Mouse (Mus musculus): ENCODE data around the gene Msx3. TPM values are rescaled to one million over a fixed set of nuclear protein-coding genes. Genes with fewer than 3 reads are reported as not detected.

Gene Msx3
- polyA plus RNA-seq (2014; fragmentation: Illumina TruSeq; extraction: RNeasy Lipid Tissue Mini Kit (QIAGEN cat#74804); ENCODE audit: low read depth, low replicate concordance): not detected

DNA sequence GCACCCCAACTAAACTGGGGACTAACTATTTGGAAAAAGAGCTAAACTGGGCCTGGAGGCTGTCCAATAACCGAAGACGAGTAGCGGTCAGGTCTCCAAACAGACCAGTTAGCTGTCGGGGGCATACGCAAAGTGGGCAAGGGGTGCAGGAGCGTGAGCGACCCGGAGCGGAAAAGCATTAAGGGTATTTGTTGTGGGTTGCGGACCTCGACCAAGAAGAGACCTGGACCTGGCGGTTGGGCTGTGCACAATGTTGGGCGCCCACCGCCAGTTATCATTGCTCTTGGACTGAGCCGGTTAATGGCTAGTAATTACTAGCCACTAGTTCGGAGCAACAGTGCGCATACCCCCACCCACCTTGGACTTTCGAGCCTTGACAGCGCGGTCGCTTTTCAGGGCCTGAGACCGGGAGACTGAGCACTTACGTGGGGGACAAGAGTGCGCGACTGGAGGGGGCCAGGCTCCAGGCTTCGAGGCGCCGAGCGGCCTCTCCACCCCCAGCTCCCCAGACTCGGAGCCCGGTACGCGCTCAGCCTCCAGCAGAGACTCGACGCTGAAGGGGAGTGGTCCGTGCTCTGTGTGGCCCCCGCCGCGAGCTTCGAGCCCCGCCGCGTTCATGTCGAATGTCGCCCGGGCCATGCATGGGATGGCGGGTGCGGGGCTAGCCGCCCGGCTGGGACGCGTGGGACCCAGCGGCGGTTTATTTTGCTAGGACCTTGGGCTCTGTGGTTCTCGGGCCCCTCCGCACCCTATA lies at the start of gene Msx3:
TSS of gene Msx3 (minus strand) at position 729 of the 754 bp plus-strand sequence.

DNA sequence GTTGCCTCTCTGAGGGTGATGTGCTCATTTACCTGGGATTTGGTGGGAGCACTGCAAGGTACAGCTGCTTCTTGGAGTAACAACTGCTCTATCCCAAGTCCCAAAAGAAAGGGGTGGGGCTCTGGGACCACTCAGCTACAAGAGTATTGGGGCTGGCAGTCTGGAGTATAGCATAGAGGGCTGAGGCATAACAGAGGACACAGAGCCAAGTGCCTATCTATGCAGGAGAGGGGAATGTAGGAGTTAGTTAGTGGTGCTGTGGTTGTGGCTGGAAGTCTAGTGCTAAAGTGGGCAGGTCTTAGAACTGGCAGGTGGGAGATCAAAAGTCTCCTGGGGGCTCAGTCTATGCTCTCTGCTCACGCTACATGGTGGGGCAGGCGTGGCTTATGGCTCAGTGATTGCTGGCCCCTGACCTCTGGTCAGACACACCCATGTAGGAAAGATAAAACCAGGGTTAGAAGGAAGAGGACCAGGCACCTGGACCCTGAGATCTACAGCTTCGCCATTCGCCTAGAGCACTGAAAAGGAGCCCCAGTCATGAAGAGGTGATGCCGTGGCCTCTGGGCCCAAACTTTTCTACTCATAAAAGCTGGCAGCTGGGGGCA lies 44.1 kb upstream of the Msx3 start, which contains the start of gene Prap1:
TSS of gene Prap1 (plus strand) at position 472 of the 605 bp plus-strand sequence.

DNA sequence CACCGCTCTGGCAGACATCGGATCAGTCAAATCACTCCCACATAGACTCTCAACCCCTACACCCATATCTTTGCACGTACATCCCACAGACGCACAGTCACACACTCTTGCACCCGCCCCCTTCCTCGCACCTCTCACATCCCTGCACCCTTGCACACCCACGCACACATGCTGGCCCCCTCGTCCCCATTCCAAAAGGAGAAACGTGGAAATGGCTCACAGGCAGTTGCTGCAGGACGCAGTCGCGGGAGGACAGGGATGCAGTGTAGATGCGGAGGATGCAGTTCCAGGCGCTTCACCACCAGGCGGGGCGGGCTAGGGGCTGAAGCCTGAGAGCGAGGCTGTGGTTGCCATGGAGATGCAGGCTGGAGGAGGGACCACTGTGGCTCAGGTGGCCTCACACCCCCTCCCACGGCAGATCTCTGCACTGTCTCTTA lies 33.4 kb upstream of the Msx3 start, which contains the start of gene Caly:
TSS of gene Caly (minus strand) at position 307 of the 437 bp plus-strand sequence.

DNA sequence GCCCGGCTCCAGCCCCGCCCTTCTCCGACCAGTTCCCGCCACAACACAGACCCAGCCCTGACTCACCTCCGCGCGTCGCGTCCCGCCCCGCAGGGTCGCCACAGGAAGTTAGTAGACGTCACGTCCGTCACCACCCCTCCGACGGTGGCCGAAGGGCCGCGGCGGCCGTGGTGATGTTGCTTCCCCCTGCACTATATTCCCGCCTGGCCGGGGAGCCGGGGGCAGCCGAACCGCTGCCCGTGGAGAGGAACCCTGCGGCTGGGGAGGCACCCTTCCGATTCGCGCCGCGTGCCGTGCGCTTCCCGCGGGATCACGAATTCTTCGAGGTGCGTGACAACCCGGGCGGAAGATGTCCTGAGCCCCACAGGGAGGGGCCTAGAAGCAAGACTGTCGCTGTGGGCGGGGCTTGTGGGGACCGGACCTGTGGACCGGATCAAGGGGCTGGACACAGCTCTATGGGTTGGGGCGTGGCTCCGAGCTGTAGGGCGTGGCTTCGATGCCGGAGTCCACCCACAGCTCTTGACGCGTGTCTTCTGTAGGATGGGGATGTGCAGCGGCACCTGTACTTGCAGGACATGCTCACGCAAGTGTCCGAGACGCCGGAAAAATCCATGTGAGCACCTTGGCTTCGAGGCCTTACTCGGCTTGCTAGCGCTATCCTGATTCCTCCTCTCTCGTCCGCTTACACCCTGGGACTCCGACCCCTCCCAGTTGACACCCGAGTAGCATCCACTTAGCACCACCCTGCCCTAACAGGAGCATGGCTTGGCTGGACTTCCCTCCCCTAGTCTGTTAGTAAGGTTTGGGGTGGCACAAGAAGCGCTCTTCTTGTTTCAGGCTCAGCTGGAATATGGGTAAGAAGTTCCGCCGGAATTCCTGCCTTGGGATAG lies 12.4 kb downstream of the Msx3 start, which contains the start of the genes Zfp511 and Tubgcp2:
TSS of gene Zfp511 (plus strand) at position 111 of the 890 bp plus-strand sequence.
TSS of gene Tubgcp2 (minus strand) at position 389 of the 890 bp plus-strand sequence.

Other genes starting within 250 kb of the Msx3 start
- not detected for gene Adgra1, start 214.9 kb downstream of the Msx3 start, polyA plus RNA-seq (2014; fragmentation: Illumina TruSeq; extraction: RNeasy Lipid Tissue Mini Kit (QIAGEN cat#74804); ENCODE audit: low read depth, low replicate concordance)
- not detected for gene Kndc1, start 154.4 kb downstream of the Msx3 start, polyA plus RNA-seq (2014; fragmentation: Illumina TruSeq; extraction: RNeasy Lipid Tissue Mini Kit (QIAGEN cat#74804); ENCODE audit: low read depth, low replicate concordance)
- not detected for gene Utf1, start 105.3 kb downstream of the Msx3 start, polyA plus RNA-seq (2014; fragmentation: Illumina TruSeq; extraction: RNeasy Lipid Tissue Mini Kit (QIAGEN cat#74804); ENCODE audit: low read depth, low replicate concordance)
- gene 6430531B16Rik, start 70.3 kb downstream of the Msx3 start, polyA plus RNA-seq (2014; fragmentation: Illumina TruSeq; extraction: RNeasy Lipid Tissue Mini Kit (QIAGEN cat#74804); ENCODE audit: low read depth, low replicate concordance): not detected
- gene Adam8, start 56.5 kb downstream of the Msx3 start, polyA plus RNA-seq (2014; fragmentation: Illumina TruSeq; extraction: RNeasy Lipid Tissue Mini Kit (QIAGEN cat#74804); ENCODE audit: low read depth, low replicate concordance): 1.9 TPM
- gene Zfp511, start 12.7 kb downstream of the Msx3 start, polyA plus RNA-seq (2014; fragmentation: Illumina TruSeq; extraction: RNeasy Lipid Tissue Mini Kit (QIAGEN cat#74804); ENCODE audit: low read depth, low replicate concordance): 14.5 TPM
- 20.2 TPM for gene Tubgcp2, start 12.4 kb downstream of the Msx3 start, polyA plus RNA-seq (2014; fragmentation: Illumina TruSeq; extraction: RNeasy Lipid Tissue Mini Kit (QIAGEN cat#74804); ENCODE audit: low read depth, low replicate concordance)
- not detected for gene Caly, start 33.5 kb upstream of the Msx3 start, polyA plus RNA-seq (2014; fragmentation: Illumina TruSeq; extraction: RNeasy Lipid Tissue Mini Kit (QIAGEN cat#74804); ENCODE audit: low read depth, low replicate concordance)
- not detected for gene Prap1, start 44.3 kb upstream of the Msx3 start, polyA plus RNA-seq (2014; fragmentation: Illumina TruSeq; extraction: RNeasy Lipid Tissue Mini Kit (QIAGEN cat#74804); ENCODE audit: low read depth, low replicate concordance)
- gene Fuom, start 53.4 kb upstream of the Msx3 start, polyA plus RNA-seq (2014; fragmentation: Illumina TruSeq; extraction: RNeasy Lipid Tissue Mini Kit (QIAGEN cat#74804); ENCODE audit: low read depth, low replicate concordance): 85.6 TPM
- 6.8 TPM for gene Paox, start 66.7 kb upstream of the Msx3 start, polyA plus RNA-seq (2014; fragmentation: Illumina TruSeq; extraction: RNeasy Lipid Tissue Mini Kit (QIAGEN cat#74804); ENCODE audit: low read depth, low replicate concordance)
- 535 TPM for gene Echs1, start 67.4 kb upstream of the Msx3 start, polyA plus RNA-seq (2014; fragmentation: Illumina TruSeq; extraction: RNeasy Lipid Tissue Mini Kit (QIAGEN cat#74804); ENCODE audit: low read depth, low replicate concordance)
- gene Mtg1, start 88.5 kb upstream of the Msx3 start, polyA plus RNA-seq (2014; fragmentation: Illumina TruSeq; extraction: RNeasy Lipid Tissue Mini Kit (QIAGEN cat#74804); ENCODE audit: low read depth, low replicate concordance): 41.4 TPM
- gene Sprn, start 105.8 kb upstream of the Msx3 start, polyA plus RNA-seq (2014; fragmentation: Illumina TruSeq; extraction: RNeasy Lipid Tissue Mini Kit (QIAGEN cat#74804); ENCODE audit: low read depth, low replicate concordance): 0.63 TPM
- not detected for gene Olfr522, start 115.7 kb upstream of the Msx3 start, polyA plus RNA-seq (2014; fragmentation: Illumina TruSeq; extraction: RNeasy Lipid Tissue Mini Kit (QIAGEN cat#74804); ENCODE audit: low read depth, low replicate concordance)
- not detected for gene Olfr523, start 124.1 kb upstream of the Msx3 start, polyA plus RNA-seq (2014; fragmentation: Illumina TruSeq; extraction: RNeasy Lipid Tissue Mini Kit (QIAGEN cat#74804); ENCODE audit: low read depth, low replicate concordance)
- gene Olfr524, start 156.9 kb upstream of the Msx3 start, polyA plus RNA-seq (2014; fragmentation: Illumina TruSeq; extraction: RNeasy Lipid Tissue Mini Kit (QIAGEN cat#74804); ENCODE audit: low read depth, low replicate concordance): not detected
- gene Cd163l1, start 169.2 kb upstream of the Msx3 start, polyA plus RNA-seq (2014; fragmentation: Illumina TruSeq; extraction: RNeasy Lipid Tissue Mini Kit (QIAGEN cat#74804); ENCODE audit: low read depth, low replicate concordance): 0.13 TPM
- gene 5830411N06Rik, start 198.2 kb upstream of the Msx3 start, polyA plus RNA-seq (2014; fragmentation: Illumina TruSeq; extraction: RNeasy Lipid Tissue Mini Kit (QIAGEN cat#74804); ENCODE audit: low read depth, low replicate concordance): not detected